Mouse (Mus musculus) heart, embryonic 15.5 days (tissue): ENCODE results near the gene Xpo6. TPM values are rescaled to one million over a fixed set of nuclear protein-coding genes. Genes with fewer than 3 reads are reported as not detected.
A peak's percentile ranks its signal among the peaks of the same experiment; 100 is the strongest.

Source experiments
- ATAC-seq: fragments of 200-750 bp; cut with Nextera tagmentation; replicated peaks from 2 replicates; pipeline ENCODE4 v1.8.0; 2017; ENCODE audit warnings: low read depth, moderate TSS enrichment; ENCODE audit not compliant: insufficient number of reproducible peaks, insufficient read depth, low FRiP score
- H3K27ac ChIP-seq: fragments of 300-500 bp; sonication (generic); 2 replicates; pipeline ENCODE4 v1.5.1; 2015; ENCODE audit warnings: mild to moderate bottlenecking, inconsistent platforms
- H3K27me3 ChIP-seq: fragments of 300-500 bp; sonication (generic); 2 replicates; pipeline ENCODE4 v1.6.1; 2015; ENCODE audit warnings: inconsistent platforms
- H3K36me3 ChIP-seq: fragments of 300-500 bp; sonication (generic); 2 replicates; pipeline ENCODE4 v1.6.1; 2015; ENCODE audit warnings: mild to moderate bottlenecking, inconsistent platforms
- H3K4me1 ChIP-seq: fragments of 300-500 bp; sonication (generic); replicated peaks from 2 replicates; pipeline ENCODE4 v1.6.1; 2015; ENCODE audit warnings: inconsistent platforms
- H3K4me2 ChIP-seq: fragments of 300-500 bp; sonication (generic); 2 replicates; pipeline ENCODE4 v1.6.1; 2015; ENCODE audit warnings: inconsistent platforms, mild to moderate bottlenecking, moderate library complexity
- H3K4me3 ChIP-seq: fragments of 300-500 bp; sonication (generic); 2 replicates; pipeline ENCODE4 v1.5.1; 2015; ENCODE audit warnings: mild to moderate bottlenecking, inconsistent platforms
- H3K9ac ChIP-seq: fragments of 300-500 bp; sonication (generic); 2 replicates; pipeline ENCODE4 v1.6.1; 2015; ENCODE audit warnings: mild to moderate bottlenecking, inconsistent platforms
- H3K9me3 ChIP-seq: fragments of 300-500 bp; sonication (generic); replicated peaks from 2 replicates; pipeline ENCODE4 v1.6.1; 2016; ENCODE audit warnings: inconsistent platforms
- WGBS: fragments of 180-500 bp; shearing (Covaris S2); methylation state at CpG from one replicate; pipeline ENCODE4 v1.1.7; 2015; ENCODE audit warnings: mixed read lengths; 5-methylcytosine and 5-hydroxymethylcytosine counted together
- polyA plus RNA-seq: library from polyadenylated mRNA; unstranded; fragments of >200 nt; fragmentation: Nextera tagmentation; extraction: Ambion mirVana; gene quantifications from 2 replicates; pipeline ENCODE4 v1.2.1, GENCODE M21; 2015

Gene Xpo6
- polyA plus RNA-seq, 1 experiment from 2014 or later: 21.9 TPM

DNA sequence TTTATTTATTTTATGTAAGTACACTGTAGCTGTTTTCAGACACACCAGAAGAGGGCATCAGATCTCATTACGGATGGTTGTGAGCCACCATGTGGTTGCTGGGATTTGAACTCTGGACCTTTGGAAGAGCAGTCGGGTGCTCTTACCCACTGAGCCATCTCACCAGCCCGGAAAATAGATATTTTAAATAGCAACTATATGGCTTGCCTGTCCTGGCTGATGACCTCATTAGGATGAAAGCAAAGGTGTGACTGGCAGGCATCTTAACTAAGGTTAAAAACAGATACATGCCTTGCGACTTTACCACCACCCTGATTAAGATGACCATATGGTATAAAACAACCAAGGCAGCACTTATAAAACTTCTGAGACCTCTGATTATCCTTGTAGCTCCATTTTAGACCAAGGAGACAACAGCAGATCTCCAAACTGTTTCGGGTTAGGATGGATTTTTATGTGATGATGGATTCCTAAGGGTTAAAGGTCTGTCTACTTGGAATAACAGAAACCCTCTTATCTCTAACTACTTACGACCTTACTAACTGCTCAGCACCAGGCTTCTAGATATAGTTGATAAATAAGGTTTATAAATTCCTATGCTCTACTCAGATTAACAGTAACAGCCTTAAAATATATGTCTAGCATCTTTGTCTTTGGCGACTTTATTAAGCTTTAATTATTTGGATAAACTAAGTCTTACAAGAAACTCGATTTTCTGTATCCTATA, 32.2 kb upstream of the Xpo6 start:
- Histone ChIP-seq H3K4me2 (no peak overlapping the region), H3K36me3 (no peaks in the 10 kb centered on the region), H3K9ac (no peak overlapping the region), H3K9me3 (no peaks in the 10 kb centered on the region), H3K4me3 (no peak overlapping the region), H3K4me1 (0 out of 2 replicates have a peak, but pooled peaks cover 5% of the 10 kb centered on the region), H3K27ac (no peak overlapping the region), H3K27me3 (no peaks in the 10 kb centered on the region)
- WGBS: 57% methylated on average over 8 of the region's 8 CpGs
- no peak for ATAC-seq

DNA sequence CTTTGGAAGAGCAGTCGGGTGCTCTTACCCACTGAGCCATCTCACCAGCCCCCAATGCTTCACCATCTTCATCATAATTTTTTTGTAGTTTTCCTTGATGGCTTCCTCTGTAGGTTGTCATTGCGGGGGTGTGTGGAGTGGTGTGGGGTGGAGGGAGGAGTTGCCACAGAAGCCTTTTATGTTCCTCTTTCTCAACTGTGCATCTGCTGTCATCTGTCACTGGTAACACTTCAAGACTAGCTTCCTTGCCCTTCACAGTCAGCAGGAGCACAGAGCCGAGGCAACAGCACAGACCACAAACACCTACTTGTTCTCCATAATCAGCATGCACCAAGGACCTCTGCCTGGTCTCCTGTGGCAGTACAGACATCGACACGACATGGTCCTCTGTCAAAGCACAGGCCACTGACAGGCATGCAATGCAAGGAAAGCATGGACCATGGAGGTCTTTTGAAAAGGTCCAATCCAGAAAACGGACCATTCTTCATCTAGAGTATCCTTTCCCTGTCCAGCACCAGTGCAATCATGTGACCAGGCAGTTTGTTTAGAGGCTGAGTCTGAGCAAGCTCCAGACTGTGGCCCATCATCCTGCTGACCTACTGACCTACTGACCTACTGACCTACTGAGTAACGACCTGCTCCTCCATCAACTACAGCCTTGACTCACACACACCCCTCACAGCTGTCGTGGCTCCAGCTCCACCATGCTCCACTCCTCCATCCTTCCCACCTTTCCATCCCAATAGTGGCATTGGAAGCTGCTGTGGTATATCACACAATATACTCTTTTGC, 30.3 kb upstream of the Xpo6 start:
- Histone ChIP-seq H3K9me3 (no peaks in the 10 kb centered on the region), H3K36me3 (no peaks in the 10 kb centered on the region), H3K9ac (no peak overlapping the region), H3K4me1 (no peaks in the 10 kb centered on the region), H3K27me3 (no peaks in the 10 kb centered on the region), H3K27ac (no peak overlapping the region), H3K4me3 (no peak overlapping the region), H3K4me2 (no peak overlapping the region)
- ATAC-seq: no peak
- 52% methylated on average over 8 of the region's 8 CpGs for WGBS

DNA sequence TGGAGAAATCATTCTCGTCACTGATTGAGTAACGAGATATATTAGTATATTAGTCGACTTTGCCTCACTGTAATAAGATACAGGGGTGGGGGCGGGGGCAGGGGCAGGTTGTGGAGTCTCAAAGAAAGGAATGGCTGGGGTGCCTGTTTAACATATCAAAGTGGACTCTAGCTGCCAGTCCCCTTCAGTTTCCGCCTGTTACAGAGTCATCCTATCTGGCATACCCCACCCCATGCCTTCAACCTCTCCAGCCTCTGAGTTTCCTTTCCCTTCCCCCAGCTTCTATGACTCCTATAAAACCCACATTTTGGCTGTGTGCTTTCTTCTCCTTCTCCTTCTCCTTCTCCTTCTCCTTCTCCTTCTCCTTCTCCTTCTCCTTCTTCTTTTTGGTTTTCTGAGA, 25.8 kb upstream of the Xpo6 start:
- no peak overlapping the region for H3K4me2 ChIP-seq
- H3K4me3 ChIP-seq: no peak overlapping the region
- no peak overlapping the region for H3K9ac ChIP-seq
- no peaks in the 10 kb centered on the region for H3K36me3 ChIP-seq
- no peaks in the 10 kb centered on the region for H3K4me1 ChIP-seq
- WGBS: 34% methylated on average over 5 of the region's 5 CpGs
- H3K9me3 ChIP-seq: no peaks in the 10 kb centered on the region
- no peak for ATAC-seq
- no peaks in the 10 kb centered on the region for H3K27me3 ChIP-seq
- H3K27ac ChIP-seq: no peak overlapping the region

DNA sequence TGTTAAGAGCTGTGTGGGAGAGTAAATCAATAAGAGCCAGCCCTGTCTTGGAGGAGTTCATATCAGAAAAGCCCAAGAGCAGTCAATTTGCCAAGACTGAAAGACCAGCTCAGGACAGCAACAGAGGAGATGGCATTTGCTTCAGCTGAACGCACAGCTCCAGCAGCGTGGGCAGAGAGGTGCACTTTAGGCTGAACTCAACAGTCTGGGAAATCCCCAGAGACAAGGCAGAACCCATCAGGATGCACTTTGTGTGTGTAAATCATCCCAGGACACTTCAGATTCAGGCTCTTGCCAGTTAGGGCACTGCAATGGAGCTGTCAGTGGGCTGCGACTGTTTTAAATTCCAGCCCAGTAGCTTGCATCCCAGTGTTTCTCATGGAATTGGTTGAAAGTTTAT, 22.5 kb upstream of the Xpo6 start:
- no peak overlapping the region for H3K4me3 ChIP-seq
- ATAC-seq: no peak
- no peak overlapping the region for H3K27ac ChIP-seq
- no peaks in the 10 kb centered on the region for H3K27me3 ChIP-seq
- no peaks in the 10 kb centered on the region for H3K36me3 ChIP-seq
- H3K9ac ChIP-seq: no peak overlapping the region
- H3K9me3 ChIP-seq: no peaks in the 10 kb centered on the region
- no peak overlapping the region for H3K4me2 ChIP-seq
- peaks cover 4% of the 10 kb centered on the region; the same call in 1 of the 2 replicates for H3K4me1 ChIP-seq
- 55% methylated on average over 3 of the region's 3 CpGs for WGBS

DNA sequence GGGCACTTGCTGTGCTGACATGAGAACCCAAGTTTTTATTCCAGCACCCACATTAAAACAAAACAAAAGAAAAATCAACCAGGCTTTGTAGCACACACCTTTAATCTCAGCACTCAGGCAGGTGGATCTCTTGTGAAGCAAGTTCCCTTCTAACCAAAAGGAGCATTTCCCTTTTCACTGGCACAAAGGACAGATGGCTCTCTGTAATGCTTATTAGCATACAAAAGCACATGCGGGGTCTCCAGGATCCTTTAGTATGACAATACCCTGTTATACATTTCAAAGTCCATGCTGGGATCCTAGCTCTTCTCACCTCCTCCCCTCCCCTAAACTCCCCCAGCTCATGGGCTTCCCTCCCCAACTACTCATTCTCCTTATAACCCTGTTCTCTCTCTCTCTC, 20.3 kb upstream of the Xpo6 start:
- H3K4me2 ChIP-seq: no peak overlapping the region
- no peak overlapping the region for H3K4me3 ChIP-seq
- H3K4me1 ChIP-seq: peaks cover 12% of the 10 kb centered on the region
- H3K9ac ChIP-seq: no peak overlapping the region
- no peak for ATAC-seq
- no peak overlapping the region for H3K27ac ChIP-seq
- 39% methylated on average over 1 of the region's 1 CpGs for WGBS
- H3K36me3 ChIP-seq: no peaks in the 10 kb centered on the region
- H3K9me3 ChIP-seq: no peaks in the 10 kb centered on the region
- no peaks in the 10 kb centered on the region for H3K27me3 ChIP-seq

DNA sequence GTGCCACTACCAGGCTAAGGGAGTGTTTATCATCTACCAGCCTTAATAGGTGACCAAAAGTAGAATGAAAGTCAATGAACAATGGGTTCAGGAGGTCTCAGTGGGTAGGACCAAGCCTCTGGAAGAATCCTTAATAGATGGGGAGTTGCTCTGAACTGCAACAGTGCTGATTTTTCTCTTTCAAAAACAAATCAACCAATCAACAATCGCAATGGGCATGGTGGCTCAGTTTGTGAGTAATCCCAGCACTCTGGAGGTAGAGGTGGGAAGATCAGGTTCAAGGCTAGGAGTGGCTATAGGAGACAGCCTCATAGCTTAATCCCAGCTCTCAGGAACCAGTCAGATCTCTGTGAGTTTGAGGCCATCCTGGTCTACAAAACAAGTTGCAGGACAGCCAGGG, 18.0 kb upstream of the Xpo6 start:
- no peak overlapping the region for H3K27ac ChIP-seq
- peaks cover 12% of the 10 kb centered on the region for H3K4me1 ChIP-seq
- WGBS: 79% methylated on average over 1 of the region's 1 CpGs
- H3K9me3 ChIP-seq: no peaks in the 10 kb centered on the region
- no peaks in the 10 kb centered on the region for H3K36me3 ChIP-seq
- H3K4me3 ChIP-seq: no peak overlapping the region
- H3K27me3 ChIP-seq: no peaks in the 10 kb centered on the region
- ATAC-seq: no peak
- H3K9ac ChIP-seq: no peak overlapping the region
- H3K4me2 ChIP-seq: no peak overlapping the region

DNA sequence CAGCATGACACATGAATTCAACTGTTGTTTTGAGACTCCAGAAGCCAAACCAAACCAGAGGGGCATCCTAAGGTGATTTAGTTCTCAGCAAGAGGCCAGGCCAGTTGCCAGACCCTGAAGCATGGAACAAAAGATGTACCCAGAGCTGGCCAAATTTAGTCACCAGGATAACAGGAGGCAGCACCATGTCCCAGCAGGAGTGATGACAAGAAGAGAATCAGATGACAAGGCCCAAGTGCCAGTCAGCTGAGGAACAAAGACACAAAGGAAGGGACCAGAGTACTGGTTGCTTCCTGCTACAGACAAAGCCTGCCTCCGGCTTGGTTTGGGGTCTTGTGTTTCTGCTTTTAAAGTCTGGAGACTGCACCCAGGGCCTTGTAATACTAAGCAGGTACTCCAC, 16.6 kb upstream of the Xpo6 start:
- H3K4me3 ChIP-seq: no peak overlapping the region
- H3K27ac ChIP-seq: peak overlapping the region; percentile 68
- peaks cover 12% of the 10 kb centered on the region for H3K4me1 ChIP-seq
- H3K9ac ChIP-seq: no peak overlapping the region
- no peak overlapping the region for H3K4me2 ChIP-seq
- H3K9me3 ChIP-seq: no peaks in the 10 kb centered on the region
- 32% methylated on average over 1 of the region's 1 CpGs for WGBS
- no peaks in the 10 kb centered on the region for H3K27me3 ChIP-seq
- peak; percentile 74 for ATAC-seq
- no peaks in the 10 kb centered on the region for H3K36me3 ChIP-seq

DNA sequence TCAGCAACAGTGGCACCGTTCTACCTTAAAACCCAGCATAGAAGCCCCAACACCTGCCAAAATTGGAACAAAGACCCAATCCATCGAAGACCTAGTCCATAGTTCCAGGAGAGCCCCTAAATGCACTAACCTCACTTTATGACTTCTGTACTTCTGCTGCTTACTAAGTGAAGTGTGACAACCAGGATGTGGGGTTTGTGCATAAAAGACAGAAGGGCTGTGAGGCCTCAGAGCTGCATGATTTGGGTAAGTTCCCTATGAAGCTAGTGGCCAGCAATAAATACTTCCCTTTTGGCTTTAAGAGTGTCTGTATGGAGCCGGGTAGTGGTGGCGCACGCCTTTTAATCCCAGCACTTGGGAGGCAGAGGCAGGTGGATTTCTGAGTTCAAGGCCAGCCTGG, 10.6 kb upstream of the Xpo6 start:
- 76% methylated on average over 5 of the region's 5 CpGs for WGBS
- ATAC-seq: no peak
- Histone ChIP-seq H3K4me1 (no peaks in the 10 kb centered on the region), H3K9me3 (no peaks in the 10 kb centered on the region), H3K36me3 (no peaks in the 10 kb centered on the region), H3K27me3 (no peaks in the 10 kb centered on the region), H3K9ac (no peak overlapping the region), H3K27ac (no peak overlapping the region), H3K4me2 (no peak overlapping the region), H3K4me3 (no peak overlapping the region)

DNA sequence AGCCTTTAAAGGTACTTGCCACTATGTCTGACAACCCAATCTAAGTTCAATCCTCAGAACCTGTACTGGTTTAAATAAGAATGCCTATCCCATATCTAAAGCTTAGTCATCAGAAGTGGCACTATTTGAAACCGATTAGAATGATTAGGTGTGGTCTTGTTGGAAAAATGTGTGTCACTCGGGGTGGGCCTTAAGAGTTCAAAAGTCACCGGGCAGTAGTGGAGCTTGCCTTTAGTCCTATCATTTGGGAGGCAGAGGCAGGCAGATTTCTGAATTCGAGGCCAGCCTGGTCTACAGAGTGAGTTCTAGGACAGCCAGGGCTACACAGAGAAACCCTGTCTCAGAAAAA, 670 bp upstream of the Xpo6 start:
- ATAC-seq: no peak
- Histone ChIP-seq H3K9me3 (no peaks in the 10 kb centered on the region), H3K27ac (no peak overlapping the region), H3K4me2 (peak overlapping the region; percentile 90), H3K27me3 (no peaks in the 10 kb centered on the region), H3K9ac (no peak overlapping the region), H3K4me1 (peaks cover 14% of the 10 kb centered on the region), H3K4me3 (peak overlapping the region; percentile 98), H3K36me3 (no peaks in the 10 kb centered on the region)
- WGBS: 93% methylated on average over 4 of the region's 4 CpGs

DNA sequence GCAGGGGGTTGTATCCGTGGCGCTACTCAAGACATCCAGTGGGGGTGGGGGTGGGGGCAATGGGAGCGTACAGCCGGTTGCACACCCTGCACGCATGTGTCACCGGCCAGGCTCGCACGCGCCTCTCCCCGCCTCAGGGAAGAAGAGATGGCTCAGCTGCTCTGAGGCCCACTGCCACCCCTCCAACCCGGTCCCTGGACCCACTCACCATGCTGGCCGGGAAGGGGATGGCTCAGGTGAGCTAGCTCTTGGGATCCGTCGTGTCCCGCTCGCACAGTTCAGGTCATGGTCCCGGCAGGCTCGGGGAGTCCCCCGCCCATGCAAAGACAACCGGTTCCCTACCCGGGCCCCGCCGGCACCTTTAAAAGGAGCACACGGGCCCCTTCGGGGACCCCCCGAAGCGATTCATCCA, 604 bp downstream of the Xpo6 start:
- Histone ChIP-seq H3K4me2 (peak overlapping the region; percentile 90), H3K4me3 (peak overlapping the region; percentile 98), H3K27ac (peak overlapping the region; percentile 90), H3K9me3 (no peaks in the 10 kb centered on the region), H3K4me1 (peaks cover 14% of the 10 kb centered on the region), H3K36me3 (no peaks in the 10 kb centered on the region), H3K27me3 (no peaks in the 10 kb centered on the region), H3K9ac (peak overlapping the region; percentile 98)
- WGBS: under 1% methylated on average over 27 of the region's 27 CpGs
- ATAC-seq: peak; percentile 72

DNA sequence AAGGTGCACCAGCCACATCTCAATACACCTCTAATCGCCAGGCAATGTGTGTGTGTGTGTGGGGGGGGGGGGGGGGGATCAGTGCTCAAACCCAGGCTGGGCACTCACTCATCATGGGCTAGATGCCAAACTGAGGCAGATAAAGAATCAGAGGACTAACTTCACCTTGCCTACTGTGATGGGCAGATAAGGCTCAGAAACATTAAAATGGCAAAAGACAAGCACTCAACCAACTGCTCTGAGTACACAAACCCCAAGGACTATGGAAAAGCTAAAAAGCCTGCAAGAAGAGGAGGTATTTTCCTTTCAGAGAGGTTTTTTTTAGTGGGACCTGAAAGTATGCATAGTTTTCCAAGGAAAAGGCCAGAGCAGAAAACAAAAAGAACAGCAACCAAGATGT, 1.4 kb downstream of the Xpo6 start:
- Histone ChIP-seq H3K4me2 (peak overlapping the region; percentile 90), H3K27ac (peak overlapping the region; percentile 90), H3K9ac (peak overlapping the region; percentile 98), H3K9me3 (no peaks in the 10 kb centered on the region), H3K4me3 (peak overlapping the region; percentile 98), H3K4me1 (peaks cover 14% of the 10 kb centered on the region), H3K27me3 (no peaks in the 10 kb centered on the region), H3K36me3 (no peaks in the 10 kb centered on the region)
- no peak for ATAC-seq
- 14% methylated on average over 1 of the region's 1 CpGs for WGBS

DNA sequence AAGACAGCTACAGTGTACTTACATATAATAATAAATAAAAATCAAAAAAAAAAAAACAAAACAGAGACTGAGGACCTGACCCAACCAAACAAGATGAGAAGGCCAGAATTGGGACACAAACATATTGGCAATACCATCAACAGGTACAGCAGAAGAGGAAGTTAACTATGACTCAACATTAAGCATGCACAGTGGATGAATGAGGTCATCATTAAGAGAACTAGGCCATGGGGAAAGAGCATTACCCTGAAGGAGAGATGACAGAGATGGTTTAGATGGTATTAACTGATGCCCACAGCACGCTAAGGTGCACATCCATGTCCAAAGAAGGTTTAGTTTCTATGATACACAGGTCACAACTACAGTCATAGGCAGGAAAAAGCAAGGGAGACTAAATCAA, 6.1 kb downstream of the Xpo6 start:
- Histone ChIP-seq H3K27me3 (no peaks in the 10 kb centered on the region), H3K9me3 (no peaks in the 10 kb centered on the region), H3K36me3 (no peaks in the 10 kb centered on the region), H3K9ac (no peak overlapping the region), H3K27ac (no peak overlapping the region), H3K4me1 (peaks cover 12% of the 10 kb centered on the region), H3K4me3 (no peak overlapping the region), H3K4me2 (no peak overlapping the region)
- ATAC-seq: no peak
- 100% methylated on average over 1 of the region's 1 CpGs for WGBS
